Mouse (Mus musculus) heart, adult 9 months (tissue): ENCODE data around the gene Katna1.
A peak's percentile ranks its signal among the peaks of the same experiment; 100 is the strongest.

Experiments
- DNase-seq, 2 experiments: peaks; one replicate each; pipeline ENCODE4 v3.0.0; 2022; ENCODE audit warnings: low spot score in 2 of 2

The Katna1 gene

GRCm38 (mm10) chr10:7779751-7780237, 54.0 kb downstream of the Katna1 start:
- DNase-seq, result no peak

- DNase-seq, result peak; percentile 81 to 87
Measured at GRCm38 (mm10) chr10:7780238-7781176, 54.7 kb downstream of the Katna1 start.

- no peak for DNase-seq
Measured at GRCm38 (mm10) chr10:7781214-7781613, 55.4 kb downstream of the Katna1 start.

GRCm38 (mm10) chr10:7787319-7787718, 61.5 kb downstream of the Katna1 start:
- no peak for DNase-seq

GRCm38 (mm10) chr10:7792254-7792750, 66.5 kb downstream of the Katna1 start:
- no peak for DNase-seq

GRCm38 (mm10) chr10:7792751-7793385, 67.1 kb downstream of the Katna1 start, which contains the start of the genes Ginm1 and Ppil4:
Ginm1 (minus strand) TSS chr10:7792824.
Ppil4 (plus strand) TSS chr10:7792891.
- peak; percentile 87 to 88 for DNase-seq

DNA sequence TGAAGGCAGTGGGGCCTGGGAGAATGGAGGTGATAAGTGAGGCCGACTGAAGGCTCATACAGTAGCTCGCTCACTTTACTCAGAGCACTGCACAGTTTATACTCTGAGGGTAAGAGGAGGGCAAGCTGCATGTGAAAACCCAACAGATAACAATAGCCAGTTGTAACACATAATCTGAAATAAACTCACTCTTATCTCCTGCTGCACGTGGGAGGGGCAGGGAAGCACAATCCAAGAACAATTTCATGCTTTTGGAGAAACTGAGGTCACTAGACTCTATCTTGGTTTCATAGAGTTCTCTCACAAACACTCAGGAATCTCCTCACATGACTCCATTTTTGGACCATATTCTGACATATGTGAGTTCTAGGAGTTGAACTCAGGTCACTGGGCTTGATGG, 75.5 kb downstream of the Katna1 start:
- no peak for DNase-seq

GRCm38 (mm10) chr10:7802519-7803140, 76.8 kb downstream of the Katna1 start:
- DNase-seq, result no peak

GRCm38 (mm10) chr10:7809937-7810336, 84.1 kb downstream of the Katna1 start:
- peak in 1 of 2 experiments; percentile 53 for DNase-seq
